Mouse (Mus musculus): ENCODE results near the gene P4htm.

DNA sequence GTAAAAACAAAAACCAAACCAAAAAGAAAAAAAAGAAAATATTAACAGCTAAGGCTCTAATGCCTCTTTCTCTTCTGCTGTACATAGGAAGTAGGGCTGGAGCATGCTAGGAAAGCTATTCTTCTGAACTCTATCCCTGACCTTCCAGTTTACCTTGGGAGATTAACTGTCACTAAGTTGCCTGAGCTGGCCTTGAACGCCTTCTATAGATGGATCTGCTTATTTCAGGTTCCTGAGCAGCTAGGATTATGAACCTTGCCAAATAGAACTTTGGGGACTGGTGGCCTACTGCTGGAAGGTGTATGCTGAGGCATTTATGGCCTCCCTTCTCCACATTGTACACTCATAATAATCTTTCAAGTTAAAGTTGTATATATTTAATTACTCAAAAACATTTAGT is 66.5 kb downstream of the P4htm start:
- TF ChIP-seq CTCF (IDR thresholded peaks at IDR 0.05): no peak
- TF ChIP-seq EP300 (IDR thresholded peaks at IDR 0.05): no peak
